Mouse (Mus musculus): ENCODE data around the gene Gm17018. TPM values are rescaled to one million over a fixed set of nuclear protein-coding genes. Genes with fewer than 3 reads are reported as not detected.

Gene Gm17018
- total RNA-seq (2021), result 10 to 100 TPM; 17.5 to 18.9 TPM
- long read RNA-seq, experiment 1, transcript Gm17018-201 (6 exons, 1,353 nt), result major isoform, 47 of 52 reads
- long read RNA-seq, experiment 1, partial matches to known transcripts, result 0 of 52 reads
- long read RNA-seq, experiment 1, other reads (novel, unspliced or antisense), result 5 of 52 reads
- long read RNA-seq, experiment 2, transcript Gm17018-201 (6 exons, 1,353 nt), result major isoform, 55 of 62 reads
- long read RNA-seq, experiment 2, partial matches to known transcripts, result 0 of 62 reads
- long read RNA-seq, experiment 2, other reads (novel, unspliced or antisense), result 7 of 62 reads

DNA sequence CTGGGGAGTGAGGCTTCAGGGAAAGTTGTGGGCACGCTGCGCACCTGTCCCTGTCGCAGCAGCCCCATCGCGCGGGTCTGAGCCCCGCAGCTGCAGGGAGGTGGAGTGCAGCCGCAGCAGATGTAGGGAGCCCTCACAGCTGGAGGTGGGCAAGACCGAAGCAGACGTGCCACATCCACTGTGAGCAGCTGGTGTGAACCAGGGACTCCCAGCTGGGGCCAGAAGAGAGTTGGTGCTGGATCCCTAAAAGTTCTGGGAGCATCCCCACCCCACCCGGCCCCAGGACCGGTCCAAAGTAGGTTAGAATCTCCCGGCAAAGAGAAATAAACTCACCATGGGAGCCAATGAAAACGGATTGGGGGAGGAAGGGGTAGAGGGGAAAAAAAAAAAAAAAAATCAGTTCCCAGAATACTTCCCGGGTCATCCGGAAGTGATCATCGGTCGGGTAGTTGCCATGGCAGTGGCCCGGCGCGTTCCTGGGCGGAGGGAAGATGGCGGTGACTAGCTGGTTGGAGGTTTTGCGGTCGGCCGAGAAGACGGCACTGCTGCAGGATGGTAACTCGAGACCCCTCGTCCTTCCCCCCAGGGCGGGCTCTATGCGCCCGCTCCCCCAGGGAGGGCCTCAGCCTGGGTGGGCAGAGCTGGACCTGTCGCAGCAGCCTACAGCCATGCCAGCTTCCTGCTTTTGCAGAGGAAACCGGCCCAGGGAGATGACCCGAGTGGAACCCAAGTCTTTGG lies at the start of gene Gm17018, which contains the start of gene Poll:
Gene Gm17018 (plus strand): TSS at position 463 of the 738 bp plus-strand sequence.
Gene Poll (minus strand): TSS at position 379 of the 738 bp plus-strand sequence.
- intact Hi-C loops (cut with DNase I), result no loop called here
- DNase-seq, result peak; percentile 72 to 75

DNA sequence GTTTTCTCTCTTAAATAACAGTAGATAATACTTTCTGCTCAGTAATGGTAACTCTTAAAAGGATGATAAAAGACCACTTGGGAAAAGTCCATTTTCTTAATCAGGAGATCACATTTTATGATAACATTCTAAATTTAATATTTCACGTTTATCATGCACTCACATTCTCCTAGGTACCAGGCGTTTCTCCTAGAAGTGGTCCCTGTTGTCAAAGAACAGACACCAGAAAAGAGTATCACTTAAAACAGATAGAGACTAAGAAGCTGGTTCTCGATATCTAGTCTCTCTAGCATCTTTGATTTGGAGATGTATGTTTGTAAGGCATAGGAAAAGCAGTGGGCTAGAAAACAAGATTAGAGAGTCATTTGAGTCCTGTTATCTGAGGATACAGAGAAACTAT lies 49.7 kb upstream of the Gm17018 start:
- intact Hi-C loops (cut with DNase I), result no loop called here

DNA sequence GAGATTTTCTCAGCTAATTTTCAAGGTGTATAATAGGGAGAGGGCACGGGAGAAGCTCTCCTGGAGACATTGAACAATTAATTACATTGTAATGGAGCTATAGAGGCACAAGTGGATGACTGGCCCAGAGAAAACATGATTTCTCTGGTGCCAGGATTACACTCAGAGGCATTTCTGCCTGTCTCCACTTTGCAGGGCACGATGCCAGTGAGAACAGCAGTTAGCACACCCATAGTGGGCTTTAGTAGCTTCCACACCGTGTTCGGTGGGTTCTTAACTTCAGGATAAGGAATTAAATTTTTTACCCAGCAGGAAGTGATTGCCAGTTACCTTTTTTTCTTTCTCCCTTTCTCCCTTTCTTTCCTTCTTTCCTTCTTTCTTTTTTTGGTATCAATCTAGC lies 49.0 kb upstream of the Gm17018 start:
- intact Hi-C loops (cut with DNase I), result no loop called here
- DNase-seq, result no peak

More for the DNA sequence above, 49.7 kb upstream of the Gm17018 start:
- no peak for DNase-seq

DNA sequence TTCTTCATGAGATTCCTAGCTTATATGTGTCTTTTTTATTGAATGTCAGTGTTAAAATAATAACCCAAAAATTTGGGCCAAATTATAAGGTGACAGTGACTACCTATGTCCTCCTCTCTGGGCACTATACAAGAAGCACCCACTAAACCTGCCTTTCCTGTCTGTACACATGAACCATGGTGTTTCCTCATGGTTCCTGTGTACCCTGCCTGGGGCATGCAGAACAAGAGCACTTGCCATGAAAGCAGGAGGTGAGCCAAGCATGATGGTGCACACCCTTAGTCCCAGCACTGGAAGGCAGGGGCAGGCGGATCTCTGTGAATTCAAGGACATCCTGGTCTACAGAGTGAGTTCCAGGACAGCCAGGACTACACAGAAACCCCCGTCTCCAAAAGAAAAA lies 45.1 kb upstream of the Gm17018 start:
- DNase-seq, result no peak
- intact Hi-C loops (cut with DNase I), result no loop called here

DNA sequence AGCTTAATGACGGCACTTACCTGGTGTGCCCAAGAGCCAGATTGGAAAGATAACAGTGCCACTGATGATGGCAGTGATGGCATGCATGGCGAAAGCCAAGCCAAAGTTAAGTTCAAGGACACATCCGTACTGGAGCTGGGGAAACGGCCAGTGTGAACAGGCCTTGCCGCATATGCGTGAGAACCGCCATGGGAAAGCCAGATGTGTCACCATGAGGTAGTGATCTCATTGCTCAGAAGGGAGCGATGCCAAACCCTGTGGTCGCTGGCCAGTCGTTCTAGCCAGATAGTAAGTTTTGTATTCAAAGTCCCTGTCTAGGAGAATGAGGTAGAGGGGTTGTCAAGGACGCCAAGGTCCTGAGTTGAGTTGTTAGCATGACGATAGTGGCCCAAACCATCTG lies 44.2 kb upstream of the Gm17018 start:
- DNase-seq, result no peak
- intact Hi-C loops (cut with DNase I), result no loop called here

DNA sequence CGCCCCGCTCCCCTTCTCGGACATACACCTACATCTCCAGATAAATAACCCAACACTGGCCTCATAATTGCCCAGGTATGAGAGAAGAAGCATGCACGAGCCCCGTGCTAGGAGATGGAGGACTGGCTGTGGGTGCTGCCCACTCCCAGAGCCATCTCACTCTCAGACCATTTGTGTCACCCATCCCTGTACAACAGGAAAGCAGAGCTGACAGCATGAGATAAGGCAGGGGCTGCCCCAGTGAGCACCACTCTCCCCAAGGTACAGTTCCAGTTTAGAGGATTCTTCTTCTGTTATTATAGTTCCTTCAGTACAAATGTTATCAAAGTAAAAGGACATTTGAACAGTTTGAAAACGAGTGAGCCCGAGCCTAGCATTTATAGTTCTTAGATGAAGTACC lies 33.0 kb upstream of the Gm17018 start:
- intact Hi-C loops (cut with DNase I), result loop anchor here (5.0 kb wide), 1 partner anchor 40 kb away; no protein-coding TSS in a partner anchor
- DNase-seq, result peak in 1 of 2 experiments; percentile 11

DNA sequence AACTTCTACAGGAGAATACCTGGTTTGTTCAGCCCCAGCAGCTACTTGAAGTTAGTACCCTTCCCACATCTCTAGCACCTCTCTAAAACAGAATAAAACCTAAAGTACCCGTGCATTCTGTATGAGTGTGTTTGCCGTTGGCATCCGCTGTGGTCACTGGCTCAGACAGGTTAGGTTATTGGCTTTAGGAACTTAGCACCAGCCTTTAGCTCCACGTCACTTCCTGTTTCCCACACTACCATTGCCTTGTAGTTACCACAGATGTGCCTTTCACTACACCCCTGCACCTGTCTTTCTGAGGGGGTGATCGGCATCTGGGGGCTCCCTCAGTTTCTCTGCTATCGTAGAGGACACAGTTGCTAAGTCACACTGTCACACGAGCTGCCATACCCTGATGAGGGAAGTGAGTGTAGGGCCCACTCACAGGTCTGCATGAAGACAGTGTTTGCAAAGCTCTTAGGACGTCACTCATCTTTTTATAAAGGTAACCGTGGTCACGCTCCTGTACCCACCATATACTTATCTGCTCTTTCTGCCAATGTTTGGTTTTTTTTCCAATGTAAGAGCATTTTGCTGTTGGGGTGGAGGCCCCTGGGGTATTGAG lies 32.4 kb upstream of the Gm17018 start:
- intact Hi-C loops (cut with DNase I), result loop anchor here (5.0 kb wide), 1 partner anchor 41 kb away; no protein-coding TSS in a partner anchor
- DNase-seq, result no peak

DNA sequence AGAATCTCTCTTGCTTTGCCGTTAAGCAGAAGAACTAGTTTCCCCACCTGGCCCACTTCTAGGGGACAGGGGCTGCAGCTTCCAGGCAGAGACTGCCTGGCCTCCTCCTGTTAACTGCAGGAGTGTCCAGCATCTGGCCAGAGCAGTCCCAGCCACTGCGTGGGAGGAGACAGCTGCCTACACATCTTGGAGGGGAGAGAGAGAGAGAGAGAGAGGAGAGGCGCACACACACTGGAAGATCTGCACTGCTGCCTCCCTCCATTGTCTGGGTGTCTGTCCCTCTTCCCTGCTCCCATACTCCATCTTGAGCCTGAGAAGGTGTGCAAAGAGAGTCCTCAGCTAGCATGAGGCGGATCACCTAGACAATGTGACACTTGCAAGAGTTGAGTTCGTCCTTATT lies 31.1 kb upstream of the Gm17018 start:
- no peak for DNase-seq
- intact Hi-C loops (cut with DNase I), result loop anchor here (5.0 kb wide), 1 partner anchor 42 kb away; no protein-coding TSS in a partner anchor

DNA sequence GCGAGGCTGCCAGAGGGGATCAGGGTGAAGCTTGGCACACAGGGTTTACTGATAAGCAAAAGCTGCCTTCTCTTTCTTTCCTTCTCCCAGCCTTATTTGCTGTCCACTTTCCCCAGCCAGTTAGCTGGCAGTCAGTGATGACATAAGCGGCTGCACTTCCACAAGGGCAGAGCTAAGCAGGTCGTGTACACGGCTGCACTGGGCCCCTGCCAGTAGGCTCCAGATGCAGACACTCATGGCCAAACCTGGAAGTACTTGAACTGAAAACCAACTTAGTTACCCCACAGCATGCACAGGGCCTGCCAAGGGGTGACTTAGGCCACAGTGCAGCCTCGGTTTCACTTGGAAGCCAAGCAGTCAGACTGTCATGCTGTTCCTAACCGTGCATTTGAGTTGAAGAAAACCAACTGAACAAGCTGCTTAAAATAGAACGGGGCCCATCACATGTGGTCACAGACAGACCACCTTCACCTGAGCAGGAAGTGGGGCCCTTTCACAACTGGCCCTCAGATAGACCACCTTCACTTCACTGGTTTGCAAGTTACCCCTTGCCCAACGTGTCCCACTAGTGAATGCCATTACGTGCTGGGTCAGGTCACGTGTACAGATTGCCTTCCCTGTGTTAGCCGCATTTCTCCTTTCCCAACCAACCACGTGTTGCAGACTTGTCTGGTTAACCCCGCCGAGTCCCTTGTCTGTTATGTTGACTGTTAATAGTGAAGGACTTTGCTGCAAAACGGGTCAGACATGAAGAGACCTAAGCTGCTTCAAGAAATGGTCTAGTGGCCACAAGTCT lies 30.0 kb upstream of the Gm17018 start:
- no peak for DNase-seq
- intact Hi-C loops (cut with DNase I), result loop anchor here (5.0 kb wide), 1 partner anchor 33 kb away; no protein-coding TSS in a partner anchor

DNA sequence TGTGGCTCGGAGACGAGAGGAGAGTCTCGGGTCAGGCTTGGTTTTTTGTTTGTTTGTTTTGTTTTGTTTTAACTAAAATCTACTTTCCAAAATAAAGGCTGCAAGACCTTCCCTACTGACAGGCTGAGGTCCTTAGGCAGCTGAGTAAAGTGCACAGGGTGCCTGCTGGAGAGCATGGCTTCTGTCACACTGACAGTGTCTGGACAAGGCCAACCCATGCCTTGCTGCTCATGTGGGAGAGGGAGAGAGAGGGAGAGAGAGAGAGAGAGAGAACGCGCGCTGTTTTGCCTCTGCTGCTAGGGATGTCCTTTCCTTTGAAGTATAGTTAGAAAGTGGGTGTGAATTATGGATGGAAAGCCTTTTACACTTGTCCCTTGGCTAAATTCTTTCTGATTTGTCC lies 28.9 kb upstream of the Gm17018 start:
- intact Hi-C loops (cut with DNase I), result loop anchor here (5.0 kb wide), 1 partner anchor 34 kb away; no protein-coding TSS in a partner anchor
- no peak for DNase-seq

DNA sequence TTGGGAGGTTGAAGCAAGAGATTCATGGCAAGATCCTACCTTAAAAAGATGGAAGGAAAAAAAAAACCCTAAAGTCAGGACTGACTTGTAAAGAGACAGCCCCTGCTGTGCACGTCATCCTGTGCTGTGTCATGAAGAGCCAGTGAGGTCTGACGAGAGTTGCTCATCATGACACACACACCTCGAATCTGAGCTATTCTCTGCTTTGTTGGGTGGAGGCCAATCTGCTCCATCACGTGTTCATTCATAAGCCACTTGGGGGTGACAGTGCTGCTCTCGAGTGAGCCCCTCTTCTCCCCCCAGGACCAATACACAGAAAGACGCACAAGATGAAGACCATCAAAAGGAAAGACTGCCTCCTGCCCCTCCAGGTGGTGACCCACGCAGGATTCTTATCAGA lies 26.8 kb upstream of the Gm17018 start:
- no peak for DNase-seq
- intact Hi-C loops (cut with DNase I), result loop anchor here (5.0 kb wide), 1 partner anchor 36 kb away; no protein-coding TSS in a partner anchor

DNA sequence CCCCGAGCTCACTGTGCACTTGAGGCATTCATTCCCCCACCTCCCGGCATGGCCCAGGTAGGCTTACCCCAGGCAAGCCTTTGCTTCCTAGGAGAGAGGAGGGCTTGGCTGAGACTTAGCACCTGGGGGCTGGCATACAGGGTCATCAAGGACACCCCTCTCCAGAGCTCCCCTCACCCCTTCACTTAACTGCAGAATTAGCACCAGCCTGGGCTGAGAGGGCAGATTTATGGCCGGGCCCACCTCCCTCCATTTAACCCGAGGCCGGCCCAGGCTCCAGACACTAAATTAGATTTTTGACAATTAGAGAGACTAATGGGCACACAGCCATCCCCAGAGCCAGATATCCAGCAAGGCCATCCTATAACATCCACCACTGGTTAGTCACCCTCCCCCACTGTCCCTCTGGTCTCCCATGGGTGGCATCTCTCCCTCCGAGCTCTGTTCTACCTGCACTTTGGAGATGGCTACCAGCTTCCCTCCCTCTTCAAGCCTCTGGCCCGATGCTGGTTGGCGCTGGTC lies 25.1 kb upstream of the Gm17018 start:
- DNase-seq, result no peak
- intact Hi-C loops (cut with DNase I), result no loop called here

DNA sequence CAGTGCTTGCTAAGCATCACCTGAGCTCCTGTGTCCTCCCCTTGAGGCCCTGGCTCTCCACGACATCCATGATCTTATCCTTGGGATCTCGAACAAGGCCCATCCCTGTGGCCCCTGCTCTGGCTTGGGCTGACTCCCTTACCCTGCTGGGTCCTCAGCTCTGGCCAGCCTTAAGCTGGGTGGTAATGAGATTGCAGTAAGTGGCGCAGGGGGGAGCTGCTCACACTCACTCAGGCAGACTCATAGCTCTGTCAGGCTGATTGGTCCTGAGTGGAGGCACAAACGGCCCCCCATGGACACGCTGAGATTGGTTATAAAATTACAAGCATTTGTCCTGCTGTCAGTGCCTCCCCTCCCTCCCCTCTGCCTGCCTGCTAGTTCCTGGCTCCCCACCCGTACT lies 24.5 kb upstream of the Gm17018 start:
- intact Hi-C loops (cut with DNase I), result no loop called here
- DNase-seq, result no peak

DNA sequence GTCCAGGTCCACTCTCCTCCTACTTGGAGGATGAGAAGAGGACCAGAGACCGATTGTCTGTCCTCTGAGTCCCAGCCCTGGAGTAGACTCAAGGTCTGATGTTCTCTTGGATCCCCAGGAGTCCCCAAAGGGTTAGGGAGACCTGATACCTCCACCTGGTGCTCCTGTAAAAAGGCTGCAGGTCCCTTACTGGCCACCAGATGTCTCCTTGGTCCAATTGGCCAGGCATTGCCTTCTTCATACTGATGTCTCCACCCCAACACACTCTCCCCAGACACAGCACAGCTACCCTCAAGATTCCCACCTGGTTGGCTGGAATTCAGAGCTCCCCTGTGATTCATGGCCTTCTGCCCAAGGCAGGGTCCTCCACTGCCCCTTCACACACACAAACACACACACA lies 22.9 kb upstream of the Gm17018 start:
- DNase-seq, result peak in 1 of 2 experiments; percentile 40
- intact Hi-C loops (cut with DNase I), result no loop called here

DNA sequence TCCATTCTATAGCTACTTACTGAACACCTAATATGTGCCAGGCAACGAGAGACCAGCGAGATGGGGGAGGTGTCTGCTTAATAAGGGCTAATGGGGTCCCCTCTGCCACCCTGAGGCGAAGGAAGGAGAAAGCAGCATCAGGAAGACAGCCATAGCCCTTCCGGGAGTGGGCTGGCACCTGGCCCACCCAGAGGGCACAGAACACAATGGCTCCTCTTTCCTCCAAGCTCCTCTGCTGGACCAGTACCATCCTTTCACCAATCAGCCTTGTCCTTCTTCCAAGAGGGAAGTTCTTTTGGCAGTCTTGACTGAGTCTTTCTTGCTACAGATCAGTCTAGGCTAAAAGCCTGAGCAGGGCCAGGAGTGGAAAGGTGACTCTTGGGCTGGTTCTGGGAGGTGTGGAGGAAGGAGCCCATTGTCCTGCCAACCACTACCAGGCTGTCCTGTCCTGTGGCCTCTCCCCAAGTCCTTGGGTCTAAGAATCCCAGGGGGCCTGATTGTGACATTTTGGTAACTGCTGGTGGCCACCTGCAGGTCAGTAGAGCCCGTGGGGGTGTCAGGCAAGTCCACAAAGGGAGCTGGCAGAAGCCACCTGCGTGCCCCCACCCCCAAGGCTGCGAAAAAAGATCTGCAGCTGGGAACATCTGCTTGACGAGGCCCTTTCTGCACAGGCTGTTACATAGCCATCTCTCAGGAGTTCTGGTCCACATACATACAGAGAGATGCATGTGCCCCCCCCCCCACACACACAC lies 19.6 kb upstream of the Gm17018 start:
- DNase-seq, result no peak
- intact Hi-C loops (cut with DNase I), result loop anchor here (10.0 kb wide), 1 partner anchor 106 kb away; no protein-coding TSS in a partner anchor

DNA sequence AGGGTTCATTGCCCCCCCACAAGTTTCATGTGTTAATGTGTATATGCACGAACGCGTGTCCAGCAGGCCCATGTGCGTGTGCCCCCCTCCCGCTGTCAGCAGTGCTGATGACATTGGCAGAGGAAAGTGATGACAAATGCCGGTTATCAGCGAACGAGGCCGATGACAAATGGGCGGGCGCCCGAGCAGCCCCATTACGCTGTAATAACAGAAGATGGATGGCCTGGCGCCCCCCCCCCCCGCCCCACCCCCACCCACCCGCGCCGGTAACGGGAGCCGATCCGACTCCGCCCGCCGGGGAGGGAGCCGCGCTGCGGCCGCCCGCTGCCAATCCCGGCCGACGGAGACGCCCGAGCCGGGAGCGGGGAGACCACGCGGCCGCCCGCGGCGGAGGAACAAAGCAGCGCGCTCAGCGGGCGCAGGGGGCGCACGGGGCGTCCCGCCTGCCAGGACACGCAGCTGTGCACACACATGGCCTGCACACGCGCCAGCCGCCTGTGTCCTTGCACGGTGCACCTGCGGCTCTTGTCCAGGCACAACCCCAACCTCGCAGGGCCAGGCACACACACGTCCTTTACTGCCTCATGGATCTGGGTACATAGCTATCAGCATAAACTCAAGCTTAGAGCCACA lies 18.9 kb upstream of the Gm17018 start:
- DNase-seq, result peak in 1 of 2 experiments; percentile 39
- intact Hi-C loops (cut with DNase I), result loop anchor here (10.0 kb wide), 1 partner anchor 107 kb away; no protein-coding TSS in a partner anchor

DNA sequence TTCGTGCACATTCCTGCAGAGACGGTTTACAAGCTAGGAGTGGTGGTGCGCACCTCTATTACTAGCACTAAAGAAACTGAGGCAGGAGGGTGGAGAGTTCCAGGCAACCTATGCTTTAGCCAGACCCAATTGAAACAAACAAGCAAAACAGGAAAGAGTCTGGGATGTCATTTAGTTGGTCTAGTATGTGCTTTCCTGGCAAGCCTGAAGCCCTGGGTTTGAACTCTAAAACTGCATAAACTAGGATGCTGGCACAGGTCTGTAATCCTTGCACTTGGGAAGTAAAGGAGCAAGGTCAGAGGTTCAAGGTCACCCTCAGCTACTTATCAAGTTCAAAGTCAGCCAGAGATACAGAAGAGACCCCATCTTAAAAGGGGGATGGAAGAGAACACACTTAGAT lies 18.4 kb upstream of the Gm17018 start:
- no peak for DNase-seq
- intact Hi-C loops (cut with DNase I), result loop anchor here (10.0 kb wide), 1 partner anchor 107 kb away; no protein-coding TSS in a partner anchor

DNA sequence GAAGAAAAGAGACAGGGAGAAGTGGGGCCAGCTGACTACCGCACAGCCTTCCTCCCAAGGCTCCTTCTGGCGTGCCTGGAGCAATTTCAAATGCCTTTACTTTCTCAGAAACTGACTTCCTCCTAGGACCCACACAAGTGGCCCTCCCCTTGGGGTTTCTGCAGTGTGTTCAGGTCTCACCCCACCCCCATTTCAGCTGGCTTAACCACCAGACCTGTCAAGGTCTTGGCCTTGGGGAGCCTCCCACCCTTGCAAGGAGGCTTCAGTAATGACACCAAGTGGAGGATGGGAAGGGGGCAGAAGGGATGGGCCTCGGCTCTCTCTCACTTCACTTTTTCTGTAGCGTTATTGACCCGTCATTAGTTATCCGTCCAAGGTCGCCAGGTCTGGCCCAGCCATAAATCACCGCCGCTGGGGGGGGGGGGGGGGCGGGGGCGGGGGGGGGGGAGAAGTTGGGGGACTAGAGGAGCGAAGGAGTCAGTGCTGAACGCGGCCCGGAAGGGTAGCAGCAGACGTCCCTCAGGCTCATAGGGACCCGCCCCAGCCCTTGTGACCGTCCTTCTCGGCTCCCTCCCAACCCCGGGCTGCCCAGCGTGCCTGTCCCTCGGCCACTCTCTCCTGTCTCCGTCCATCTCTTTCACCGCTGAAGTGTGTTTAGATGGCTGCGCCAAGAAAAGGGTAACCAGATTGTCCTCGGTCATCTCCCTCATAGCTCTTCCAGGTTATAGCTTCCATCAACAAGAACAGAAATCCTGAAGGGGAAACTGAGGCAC lies 16.1 kb upstream of the Gm17018 start:
- intact Hi-C loops (cut with DNase I), result loop anchor here (2.0 to 10.0 kb wide), 3 partner anchors 110 to 324 kb away; no protein-coding TSS in a partner anchor
- no peak for DNase-seq

All from gastrocnemius, postnatal 36 days (tissue).